Mouse (Mus musculus): ENCODE measurements around the gene Shank2. TPM values are rescaled to one million over a fixed set of nuclear protein-coding genes. Genes with fewer than 3 reads are reported as not detected.

Shank2 gene
- polyA plus RNA-seq, 1 experiment from 2014 or later = 0.31 TPM

- no peak overlapping the region for H3K4me3 ChIP-seq
- H3K9ac ChIP-seq = no peak overlapping the region
- no peak overlapping the region for H3K27ac ChIP-seq
- H3K4me2 ChIP-seq = no peak overlapping the region
- no peak for ATAC-seq
- no peaks in the 10 kb centered on the region for H3K36me3 ChIP-seq
- H3K27me3 ChIP-seq (replicated peaks) = no peaks in the 10 kb centered on the region
- WGBS (ENCODE audit: insufficient replicate concordance) = 54% methylated on average over 8 of the region's 8 CpGs
- H3K9me3 ChIP-seq (replicated peaks) = no peaks in the 10 kb centered on the region
- no peaks in the 10 kb centered on the region for H3K4me1 ChIP-seq
Observed at GRCm38 (mm10) chr7:144390676-144391075, 388.9 kb downstream of the Shank2 start.

DNA sequence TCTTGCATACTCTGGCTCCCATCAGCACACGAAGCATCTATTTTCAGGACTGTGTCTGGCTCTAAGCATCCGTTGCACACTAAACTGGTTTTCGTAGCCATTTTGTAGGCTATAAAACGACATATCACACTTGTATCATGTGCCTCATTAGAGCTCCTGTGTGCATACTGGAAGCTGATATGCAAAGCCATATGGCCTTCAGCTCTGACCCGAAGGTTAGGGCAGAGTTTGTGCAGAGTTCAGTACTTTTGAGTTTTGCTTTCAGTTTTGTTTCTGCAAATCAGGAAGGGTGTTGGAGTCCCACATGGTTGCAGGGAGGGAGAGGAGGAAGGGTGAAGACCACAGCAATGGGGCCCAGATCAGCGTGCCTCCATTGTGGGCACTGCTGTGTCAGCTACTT is 390.0 kb downstream of the Shank2 start:
- WGBS (ENCODE audit: insufficient replicate concordance) = 63% methylated on average over 6 of the region's 6 CpGs

GRCm38 (mm10) chr7:144402492-144402891 is 400.8 kb downstream of the Shank2 start:
- Histone ChIP-seq H3K9ac (no peak overlapping the region), H3K4me1 (no peaks in the 10 kb centered on the region)

More for the DNA sequence above, 390.0 kb downstream of the Shank2 start:
- no peak overlapping the region for H3K27ac ChIP-seq
- H3K9me3 ChIP-seq (replicated peaks) = no peaks in the 10 kb centered on the region
- no peaks in the 10 kb centered on the region for H3K4me1 ChIP-seq
- H3K4me3 ChIP-seq = no peak overlapping the region
- ATAC-seq = no peak
- no peak overlapping the region for H3K9ac ChIP-seq
- no peaks in the 10 kb centered on the region for H3K36me3 ChIP-seq
- no peaks in the 10 kb centered on the region for H3K27me3 ChIP-seq (replicated peaks)
- H3K4me2 ChIP-seq = no peak overlapping the region

DNA sequence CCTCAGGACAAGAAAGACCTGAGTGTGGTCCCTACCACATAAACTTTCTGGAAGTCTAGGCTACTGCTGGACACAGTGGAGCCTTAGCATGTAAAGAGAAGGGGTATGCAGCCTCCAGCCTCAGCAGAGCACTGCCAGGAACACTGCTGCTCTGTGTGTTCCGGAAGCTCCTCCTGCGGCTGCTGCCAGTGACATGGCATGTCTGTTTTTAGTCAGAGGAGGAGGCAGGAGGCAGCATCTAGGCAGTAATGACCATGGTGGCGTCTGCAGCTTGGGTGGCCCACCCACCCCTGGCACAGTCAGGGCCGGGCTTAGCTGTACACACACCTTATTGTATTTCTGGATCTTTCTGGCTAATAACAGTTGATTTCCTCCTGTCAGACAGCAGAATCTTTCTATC is 405.9 kb downstream of the Shank2 start:
- H3K4me2 ChIP-seq = no peak overlapping the region

More at GRCm38 (mm10) chr7:144402492-144402891, 400.8 kb downstream of the Shank2 start:
- H3K36me3 ChIP-seq = no peaks in the 10 kb centered on the region
- no peak for ATAC-seq
- peaks cover 7% of the 10 kb centered on the region for H3K27me3 ChIP-seq (replicated peaks)
- no peak overlapping the region for H3K27ac ChIP-seq
- no peak overlapping the region for H3K4me2 ChIP-seq
- no peaks in the 10 kb centered on the region for H3K9me3 ChIP-seq (replicated peaks)
- 47% methylated on average over 4 of the region's 4 CpGs for WGBS (ENCODE audit: insufficient replicate concordance)
- H3K4me3 ChIP-seq = no peak overlapping the region

GRCm38 (mm10) chr7:144408464-144409000 is 406.8 kb downstream of the Shank2 start:
- WGBS (ENCODE audit: insufficient replicate concordance) = 68% methylated on average over 2 of the region's 2 CpGs
- peaks cover 4% of the 10 kb centered on the region; the same call in 1 of the 2 replicates for H3K36me3 ChIP-seq
- peaks cover 45% of the 10 kb centered on the region for H3K27me3 ChIP-seq (replicated peaks)
- no peak overlapping the region for H3K4me3 ChIP-seq
- no peaks in the 10 kb centered on the region for H3K9me3 ChIP-seq (replicated peaks)
- H3K27ac ChIP-seq = no peak overlapping the region
- no peak for ATAC-seq
- no peak overlapping the region for H3K4me2 ChIP-seq
- no peaks in the 10 kb centered on the region for H3K4me1 ChIP-seq
- H3K9ac ChIP-seq = no peak overlapping the region

More for the DNA sequence above, 405.9 kb downstream of the Shank2 start:
- Histone ChIP-seq H3K9me3 (replicated peaks) (no peaks in the 10 kb centered on the region), H3K27me3 (replicated peaks) (peaks cover 44% of the 10 kb centered on the region), H3K36me3 (peaks cover 4% of the 10 kb centered on the region; the same call in 1 of the 2 replicates), H3K4me3 (no peak overlapping the region), H3K9ac (no peak overlapping the region), H3K4me1 (no peaks in the 10 kb centered on the region), H3K27ac (no peak overlapping the region)
- no peak for ATAC-seq
- WGBS (ENCODE audit: insufficient replicate concordance) = 40% methylated on average over 4 of the region's 4 CpGs

DNA sequence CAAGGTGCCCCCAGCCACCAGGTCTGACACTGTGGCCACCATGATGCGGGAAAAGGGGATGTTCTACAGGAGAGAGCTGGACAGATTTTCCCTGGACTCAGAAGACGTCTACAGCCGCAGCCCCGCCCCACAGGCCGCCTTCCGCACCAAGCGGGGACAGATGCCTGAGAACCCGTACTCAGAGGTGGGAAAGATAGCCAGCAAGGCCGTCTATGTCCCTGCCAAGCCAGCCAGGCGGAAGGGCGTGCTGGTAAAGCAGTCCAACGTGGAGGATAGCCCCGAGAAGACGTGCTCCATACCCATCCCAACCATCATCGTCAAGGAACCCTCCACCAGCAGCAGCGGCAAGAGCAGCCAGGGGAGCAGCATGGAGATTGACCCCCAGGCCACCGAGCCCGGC is 408.0 kb downstream of the Shank2 start:
- 57% methylated on average over 18 of the region's 18 CpGs for WGBS (ENCODE audit: insufficient replicate concordance)
- peaks cover 53% of the 10 kb centered on the region for H3K27me3 ChIP-seq (replicated peaks)
- no peak overlapping the region for H3K9ac ChIP-seq
- H3K27ac ChIP-seq = no peak overlapping the region
- no peaks in the 10 kb centered on the region for H3K4me1 ChIP-seq
- H3K9me3 ChIP-seq (replicated peaks) = no peaks in the 10 kb centered on the region
- ATAC-seq = no peak
- no peak overlapping the region for H3K4me3 ChIP-seq
- H3K4me2 ChIP-seq = no peak overlapping the region
- peaks cover 4% of the 10 kb centered on the region; the same call in 1 of the 2 replicates for H3K36me3 ChIP-seq

GRCm38 (mm10) chr7:144411967-144412906 is 410.5 kb downstream of the Shank2 start:
- Histone ChIP-seq H3K9ac (no peak overlapping the region), H3K27me3 (replicated peaks) (peaks cover 62% of the 10 kb centered on the region), H3K9me3 (replicated peaks) (no peaks in the 10 kb centered on the region), H3K4me3 (no peak overlapping the region), H3K36me3 (peaks cover 4% of the 10 kb centered on the region; the same call in 1 of the 2 replicates), H3K4me1 (no peaks in the 10 kb centered on the region), H3K4me2 (no peak overlapping the region), H3K27ac (no peak overlapping the region)
- no peak for ATAC-seq
- 70% methylated on average over 22 of the region's 22 CpGs for WGBS (ENCODE audit: insufficient replicate concordance)

DNA sequence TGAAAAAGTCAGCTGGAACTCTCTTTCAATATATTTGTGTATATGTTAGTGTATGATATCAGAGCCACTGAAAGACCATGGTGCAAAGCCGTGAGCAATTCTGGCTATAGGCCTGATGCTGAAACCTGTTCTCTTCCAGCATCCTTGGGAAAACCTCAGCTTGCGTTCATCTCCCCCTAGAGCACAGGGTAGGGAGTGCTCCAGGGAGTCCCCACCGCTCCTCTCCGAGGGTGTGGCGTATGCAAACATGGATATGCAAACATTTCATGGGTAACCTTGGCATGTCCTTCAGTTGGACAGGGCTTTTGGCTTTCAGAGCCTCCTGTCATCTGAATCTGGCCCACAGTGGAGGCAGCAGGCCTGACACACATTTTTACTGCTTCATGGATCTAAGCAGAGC is 412.9 kb downstream of the Shank2 start:
- Histone ChIP-seq H3K9me3 (replicated peaks) (no peaks in the 10 kb centered on the region), H3K27me3 (replicated peaks) (peaks cover 63% of the 10 kb centered on the region), H3K4me1 (peaks cover 3% of the 10 kb centered on the region; the same call in 1 of the 2 replicates), H3K4me2 (no peak overlapping the region), H3K4me3 (no peak overlapping the region), H3K9ac (no peak overlapping the region), H3K36me3 (peaks cover 4% of the 10 kb centered on the region; the same call in 1 of the 2 replicates), H3K27ac (no peak overlapping the region)
- no peak for ATAC-seq
- WGBS (ENCODE audit: insufficient replicate concordance) = 63% methylated on average over 5 of the region's 5 CpGs

DNA sequence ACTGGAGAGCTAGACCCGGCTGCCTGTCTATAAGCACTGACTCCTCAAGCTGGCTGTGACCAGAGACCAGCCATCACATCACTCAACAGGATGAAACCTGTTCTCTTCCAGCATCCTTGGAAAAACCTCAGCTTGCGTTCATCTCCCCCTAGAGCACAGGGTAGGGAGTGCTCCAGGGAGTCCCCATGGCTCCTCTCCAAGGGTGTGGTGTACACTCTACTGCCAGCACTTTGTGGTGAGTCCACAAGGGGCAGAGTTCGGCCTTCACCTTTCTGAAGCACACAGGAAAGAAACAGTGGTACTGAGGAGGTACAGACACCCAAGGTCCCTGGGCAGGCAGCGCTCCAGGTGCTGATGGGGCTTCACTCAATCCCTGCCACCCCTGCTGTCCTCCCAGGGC is 414.1 kb downstream of the Shank2 start:
- Histone ChIP-seq H3K36me3 (no peaks in the 10 kb centered on the region), H3K27ac (no peak overlapping the region), H3K4me1 (peaks cover 7% of the 10 kb centered on the region; the same call in 1 of the 2 replicates), H3K27me3 (replicated peaks) (peaks cover 62% of the 10 kb centered on the region), H3K4me3 (no peak overlapping the region), H3K9me3 (replicated peaks) (no peaks in the 10 kb centered on the region), H3K4me2 (no peak overlapping the region), H3K9ac (no peak overlapping the region)
- peak; percentile 38; the same call in 1 of the 2 replicates for ATAC-seq
- 54% methylated on average over 4 of the region's 4 CpGs for whole genome bisulfite sequencing (ENCODE audit: insufficient replicate concordance)

DNA sequence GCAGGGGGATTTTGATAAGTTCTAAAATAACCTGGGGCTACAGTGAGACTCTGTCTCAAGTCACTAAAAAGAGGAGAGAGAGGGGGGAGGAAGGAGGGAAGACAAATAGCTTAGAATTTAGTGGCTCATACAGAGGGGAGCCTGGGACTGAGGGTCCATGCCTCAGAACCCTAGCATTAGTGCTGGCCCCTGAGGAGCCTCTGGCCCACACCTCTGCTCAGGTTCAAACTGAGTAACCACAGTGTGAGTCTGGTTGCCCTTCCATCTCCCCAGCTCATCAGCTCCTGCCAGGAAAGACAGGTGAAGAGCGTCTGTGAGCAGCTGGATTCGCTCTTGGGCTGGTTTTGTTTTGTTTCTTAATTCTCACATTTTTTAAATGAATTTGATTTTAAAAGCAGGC is 415.5 kb downstream of the Shank2 start:
- Histone ChIP-seq H3K9me3 (replicated peaks) (no peaks in the 10 kb centered on the region), H3K27ac (no peak overlapping the region), H3K4me1 (peaks cover 7% of the 10 kb centered on the region; the same call in 1 of the 2 replicates), H3K27me3 (replicated peaks) (peaks cover 58% of the 10 kb centered on the region), H3K9ac (no peak overlapping the region), H3K4me2 (no peak overlapping the region), H3K36me3 (no peaks in the 10 kb centered on the region), H3K4me3 (no peak overlapping the region)
- no peak for ATAC-seq
- 66% methylated on average over 2 of the region's 2 CpGs for WGBS (ENCODE audit: insufficient replicate concordance)

DNA sequence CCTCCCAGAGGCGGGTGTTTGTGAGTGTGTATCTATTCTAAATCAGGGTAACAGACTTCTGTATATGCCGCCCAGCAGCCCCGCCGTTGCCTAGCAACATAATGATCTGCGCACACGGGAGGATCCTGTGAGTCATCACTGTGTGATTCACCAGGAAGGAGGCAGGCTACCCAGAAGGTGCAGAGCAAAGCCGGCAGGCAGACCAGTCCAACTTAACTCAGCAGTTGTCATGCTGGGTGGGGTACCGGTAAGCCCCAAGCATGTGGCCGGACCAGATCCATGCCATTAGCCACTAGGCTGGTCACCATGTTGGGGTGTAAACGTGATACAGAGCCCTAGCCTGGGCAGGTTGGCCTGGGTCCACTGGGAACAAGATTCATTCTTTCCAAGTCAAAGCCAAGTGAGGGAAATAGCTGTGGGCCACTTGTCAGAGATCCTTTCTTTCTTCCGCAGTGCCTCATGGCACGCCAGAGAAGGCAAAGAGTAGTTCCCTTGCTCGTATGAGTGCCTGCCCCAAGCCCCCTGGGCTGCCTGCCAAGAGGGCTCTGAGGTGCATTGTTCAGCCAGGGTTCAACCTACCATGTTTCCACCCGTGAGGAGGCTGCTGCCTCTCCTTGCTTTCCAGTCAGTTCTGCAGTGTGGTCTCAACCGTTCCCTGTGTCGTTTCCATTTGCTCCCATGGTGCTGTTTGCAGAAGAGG is 416.1 kb downstream of the Shank2 start:
- Histone ChIP-seq H3K9ac (no peak overlapping the region), H3K4me2 (no peak overlapping the region), H3K4me3 (no peak overlapping the region), H3K27me3 (replicated peaks) (peaks cover 58% of the 10 kb centered on the region), H3K4me1 (peaks cover 7% of the 10 kb centered on the region; the same call in 1 of the 2 replicates), H3K27ac (no peak overlapping the region), H3K36me3 (no peaks in the 10 kb centered on the region), H3K9me3 (replicated peaks) (no peaks in the 10 kb centered on the region)
- no peak for ATAC-seq
- WGBS (ENCODE audit: insufficient replicate concordance) = 37% methylated on average over 16 of the region's 16 CpGs

DNA sequence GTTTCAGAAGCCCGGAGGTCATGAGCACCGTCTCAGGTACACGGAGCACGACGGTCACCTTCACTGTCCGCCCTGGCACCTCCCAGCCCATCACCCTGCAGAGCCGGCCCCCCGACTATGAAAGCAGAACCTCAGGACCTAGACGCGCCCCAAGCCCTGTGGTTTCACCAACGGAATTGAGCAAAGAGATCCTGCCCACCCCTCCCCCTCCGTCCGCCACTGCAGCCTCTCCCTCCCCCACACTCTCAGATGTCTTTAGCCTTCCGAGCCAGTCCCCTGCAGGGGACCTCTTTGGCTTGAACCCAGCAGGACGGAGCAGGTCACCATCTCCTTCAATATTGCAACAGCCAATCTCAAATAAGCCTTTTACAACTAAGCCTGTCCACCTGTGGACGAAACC is 418.8 kb downstream of the Shank2 start:
- no peak overlapping the region for H3K4me2 ChIP-seq
- 14% methylated on average over 16 of the region's 16 CpGs for WGBS (ENCODE audit: insufficient replicate concordance)

More for the DNA sequence above, 418.8 kb downstream of the Shank2 start:
- H3K4me1 ChIP-seq = peaks cover 7% of the 10 kb centered on the region; the same call in 1 of the 2 replicates
- no peak overlapping the region for H3K27ac ChIP-seq
- no peak for ATAC-seq
- H3K36me3 ChIP-seq = no peaks in the 10 kb centered on the region
- H3K4me3 ChIP-seq = no peak overlapping the region
- no peaks in the 10 kb centered on the region for H3K9me3 ChIP-seq (replicated peaks)
- peaks cover 49% of the 10 kb centered on the region for H3K27me3 ChIP-seq (replicated peaks)
- H3K9ac ChIP-seq = no peak overlapping the region
